Mouse (Mus musculus) hematopoietic stem cell, adult 5-6 weeks (primary cell): Measurements from ENCODE around the gene Erf. TPM values are rescaled to one million over a fixed set of nuclear protein-coding genes. Genes with fewer than 3 reads are reported as not detected.

ENCODE experiments used
- ATAC-seq, 2 experiments: fragments of 125-278 bp in 1 of 2; replicated peaks in 1 of 2; 2 replicates each; pipeline ENCODE4 v1.8.0; 2016 to 2017; ENCODE audit warnings: inconsistent platforms in 2 of 2, mild to moderate bottlenecking in 2 of 2, moderate number of reproducible peaks in 2 of 2, low read depth in 1 of 2, moderate TSS enrichment in 1 of 2; ENCODE audit not compliant: low FRiP score in 2 of 2, poor library complexity in 2 of 2, severe bottlenecking in 2 of 2, insufficient read depth in 1 of 2, low TSS enrichment in 1 of 2
- total RNA-seq: library from RNA; stranded (forward); fragments of 172-1452, 232-1000 nt; gene quantifications from 2 replicates; pipeline ENCODE4 v1.2.3, GENCODE M21; 2017

Erf gene
- total RNA-seq, 1 experiment from 2014 or later = 14.1 TPM

DNA sequence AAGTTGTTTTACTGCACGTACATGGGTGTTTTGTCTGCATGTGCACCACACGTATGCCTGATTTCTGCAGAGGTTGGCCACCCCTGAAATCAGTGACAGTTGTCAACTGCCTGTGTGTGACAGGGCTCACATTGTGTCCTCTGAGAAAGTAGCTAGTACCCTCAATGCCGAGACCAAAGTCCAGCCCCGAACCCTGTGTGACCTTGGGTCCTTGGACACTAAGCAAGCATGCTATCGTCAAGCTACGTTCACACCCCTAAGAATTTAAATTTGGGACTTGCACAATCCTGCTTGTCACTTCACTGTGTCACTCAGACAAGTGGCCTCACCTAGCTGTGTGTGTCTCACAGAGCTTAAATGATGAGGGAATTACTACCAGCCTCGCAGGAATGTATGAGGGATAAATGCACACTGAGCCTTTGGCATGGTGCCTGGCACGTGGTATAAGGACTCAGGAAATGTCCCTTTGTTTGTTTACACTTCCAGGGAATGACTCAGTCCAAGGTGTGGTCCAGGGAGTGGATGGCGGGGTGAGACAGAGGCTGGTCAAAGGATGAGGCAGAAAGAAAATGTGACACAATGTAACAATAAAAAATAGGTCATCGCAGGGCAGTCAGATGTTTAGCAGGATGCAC, 53.1 kb downstream of the Erf start:
- no peak for ATAC-seq

DNA sequence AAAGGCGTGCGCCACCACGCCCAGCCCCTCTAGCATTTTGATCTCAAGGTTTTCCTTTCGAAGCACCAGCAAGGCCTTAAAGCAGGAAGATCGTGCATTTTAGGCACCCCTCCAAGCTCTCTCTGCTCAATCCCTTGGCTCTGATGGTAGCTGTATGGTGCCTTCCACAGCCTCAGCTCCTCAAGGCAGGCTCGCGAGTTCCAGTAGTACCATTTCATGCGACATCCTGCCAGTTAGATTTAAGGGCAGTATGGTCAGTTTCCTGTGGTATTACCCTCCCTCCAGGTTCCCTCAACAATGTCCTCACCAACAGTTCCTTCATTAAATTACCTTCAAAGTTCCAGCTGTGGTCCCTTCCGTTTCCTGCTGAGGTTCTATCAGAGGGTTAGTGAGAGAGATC, 54.5 kb downstream of the Erf start:
- peak; percentile 57 to 61 for ATAC-seq

DNA sequence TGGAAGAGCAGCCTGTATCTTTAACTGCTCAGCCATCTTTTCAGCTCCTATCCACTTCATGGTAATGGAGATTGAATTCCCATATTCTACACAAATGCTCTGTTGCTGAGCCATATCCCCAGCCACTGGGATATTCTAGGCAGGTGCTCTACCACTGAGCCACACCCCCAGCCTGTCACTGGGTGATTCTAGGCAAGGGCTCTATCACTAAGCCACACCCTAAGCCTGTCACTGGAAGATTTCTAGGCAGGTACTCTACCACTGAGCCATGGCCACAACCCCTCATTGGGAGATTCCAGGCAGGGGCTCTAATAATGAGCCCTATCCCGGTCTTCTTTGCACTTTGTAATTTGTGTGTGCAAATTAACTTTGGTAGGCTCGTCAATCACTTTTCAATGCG, 55.4 kb downstream of the Erf start:
- no peak for ATAC-seq

Other genes with a start within 250 kb of the Erf start
- gene Atp1a3, start 244.8 kb downstream of the Erf start, total RNA-seq = 7.7 and 9.9 TPM in 2 replicates
- 11.4 and 36.2 TPM in 2 replicates for gene Grik5, start 178.4 kb downstream of the Erf start, total RNA-seq
- gene Zfp574, start 178.2 kb downstream of the Erf start, total RNA-seq = 6.3 and 6.6 TPM in 2 replicates
- gene Pou2f2, start 71.0 kb downstream of the Erf start, total RNA-seq = 3.5 and 7.6 TPM in 2 replicates
- gene Dedd2, start 30.1 kb downstream of the Erf start, total RNA-seq = 24.3 and 24.9 TPM in 2 replicates
- gene Zfp526, start 29.3 kb downstream of the Erf start, total RNA-seq = 5.3 and 8.0 TPM in 2 replicates
- gene Gsk3a, start 12.9 kb downstream of the Erf start, total RNA-seq = 47.0 and 66.5 TPM in 2 replicates
- 39.1 and 39.4 TPM in 2 replicates for gene Cic, start 16.9 kb upstream of the Erf start, total RNA-seq
- gene Pafah1b3, start 47.2 kb upstream of the Erf start, total RNA-seq = 20.8 and 37.0 TPM in 2 replicates
- gene Prr19, start 50.6 kb upstream of the Erf start, total RNA-seq = not detected in 2 replicates
- not detected in 2 replicates for gene Tmem145, start 55.3 kb upstream of the Erf start, total RNA-seq
- 4.8 and 5.3 TPM in 2 replicates for gene Megf8, start 66.4 kb upstream of the Erf start, total RNA-seq
- gene Cnfn, start 119.0 kb upstream of the Erf start, total RNA-seq = not detected in 2 replicates
- 13.6 and 18.7 TPM in 2 replicates for gene Lipe, start 147.9 kb upstream of the Erf start, total RNA-seq
- gene Cxcl17, start 162.1 kb upstream of the Erf start, total RNA-seq = not detected in 2 replicates
- gene Ceacam1, start 226.8 kb upstream of the Erf start, total RNA-seq = 9.5 and 22.0 TPM in 2 replicates